Mouse (Mus musculus) T-helper 2 cell (primary cell): ENCODE measurements around the gene Zfp709.
"Not testable (repeated sequence)": the region's sequence is repeated elsewhere in the genome, so short reads cannot be mapped to it uniquely, and the experiment has no call there.

ENCODE experiments used
- in situ Hi-C: fragments of 300-600 bp; cut with MboI, MseI; formaldehyde crosslinking; loops from one replicate; pipeline ENCODE4 v1.15.1; 2025; ENCODE audit warnings: high pct_unique_total_duplicates

Gene Zfp709

DNA sequence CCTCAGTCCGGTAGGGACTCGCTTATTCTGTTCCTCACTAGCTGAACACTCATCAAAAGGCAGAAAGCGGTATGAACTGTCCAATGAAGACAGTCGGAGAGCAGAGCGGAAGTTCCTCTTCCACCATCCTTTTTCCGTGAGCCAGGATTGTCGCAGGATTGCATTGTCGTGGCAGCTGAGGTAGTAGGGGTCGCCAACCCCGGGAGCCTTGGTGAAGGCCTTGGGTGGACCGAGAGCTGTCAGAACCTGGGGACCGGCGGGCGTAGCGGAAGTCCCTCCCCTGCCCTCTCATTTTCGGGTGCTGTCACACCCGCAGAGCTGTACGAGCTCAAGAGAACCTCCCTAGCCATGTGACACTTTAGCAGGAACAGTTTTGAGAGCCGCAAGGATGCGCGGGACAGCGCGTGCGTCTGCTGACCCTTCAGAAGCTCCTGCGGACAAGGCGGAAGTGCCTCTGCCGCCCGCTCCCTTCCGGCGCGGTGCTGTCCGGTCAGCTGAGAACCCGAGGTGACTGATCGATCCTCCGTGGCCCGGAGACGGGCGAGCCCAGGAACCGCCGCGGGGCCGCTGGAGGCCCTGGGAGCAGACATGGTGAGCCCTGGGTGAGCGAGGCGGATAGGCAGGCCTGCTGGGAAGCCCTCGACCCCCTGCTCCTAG, at the start of gene Zfp709:
TSS of gene Zfp709 (plus strand) at position 402 of the 657 bp plus-strand sequence.
- in situ Hi-C loops = no loop called here

DNA sequence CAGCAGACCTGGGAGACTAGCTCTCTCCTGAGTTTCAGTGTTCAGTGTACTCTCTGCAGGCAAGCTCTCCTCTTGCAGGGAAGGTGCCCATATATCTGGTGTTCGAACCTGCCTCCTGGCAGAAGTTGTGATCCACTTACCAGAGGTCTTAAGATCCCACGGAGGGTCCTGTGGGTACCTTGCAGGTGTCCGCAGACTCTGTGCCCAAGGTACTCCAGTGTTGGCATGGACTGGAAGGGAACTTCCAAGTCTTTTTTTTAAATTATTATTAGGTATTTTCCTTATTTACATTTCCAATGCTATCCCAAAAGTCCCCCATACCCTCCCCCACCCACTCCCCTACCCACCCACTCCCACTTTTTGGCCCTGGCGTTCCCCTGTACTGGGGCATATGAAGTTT, 43.6 kb upstream of the Zfp709 start:
- in situ Hi-C loops = loop anchor here (10.0 kb wide), 1 partner anchor 83 kb away; no protein-coding TSS in a partner anchor

DNA sequence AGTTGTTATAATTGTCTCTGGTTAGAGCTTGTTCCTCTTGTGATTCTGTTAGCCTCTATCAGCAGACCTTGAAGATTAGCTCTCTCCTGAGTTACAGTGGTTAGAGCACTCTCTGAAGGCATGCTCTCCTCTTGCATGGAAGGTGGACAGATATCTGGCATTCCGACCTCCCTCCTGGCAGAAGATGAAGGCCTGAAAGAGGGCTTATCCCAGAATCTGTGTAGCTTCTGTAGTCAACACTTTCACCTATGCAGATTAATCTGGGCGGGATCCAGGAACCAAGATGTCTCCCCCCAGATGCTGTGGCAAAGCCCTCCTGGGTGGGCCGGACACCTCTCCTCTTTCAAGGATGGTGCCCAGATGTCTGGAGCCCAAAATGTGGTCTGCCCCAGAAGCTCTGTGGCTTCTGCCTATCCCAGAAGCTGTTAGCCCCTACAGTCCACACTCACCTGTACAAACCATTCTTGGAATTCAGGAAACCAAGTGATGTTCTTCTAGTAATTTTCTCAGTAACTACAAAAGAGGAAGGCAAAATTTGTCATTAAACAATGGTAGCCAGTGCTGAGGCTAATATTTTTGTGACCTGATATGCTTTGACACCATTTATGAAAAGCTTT, 40.5 kb upstream of the Zfp709 start:
- in situ Hi-C loops = not testable (repeated sequence)

DNA sequence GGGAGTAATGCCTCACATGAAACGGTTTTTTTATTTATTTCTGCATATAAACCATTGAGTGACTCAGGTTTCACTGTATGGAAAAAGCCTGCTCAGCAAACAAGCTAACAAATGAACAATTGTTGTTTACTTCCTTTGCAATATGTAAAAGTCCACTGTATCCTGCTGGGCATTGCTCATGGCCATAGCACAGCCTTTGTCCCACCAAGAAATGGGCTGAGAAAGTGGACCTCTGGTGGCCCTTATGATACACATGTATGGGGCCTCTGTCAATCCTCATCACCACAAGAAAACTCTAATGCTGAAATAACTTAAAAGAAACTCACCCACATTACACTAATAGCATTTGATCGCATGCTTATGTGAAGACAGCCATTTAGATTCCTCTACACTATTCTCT, 39.3 kb upstream of the Zfp709 start:
- in situ Hi-C loops = not testable (repeated sequence)

DNA sequence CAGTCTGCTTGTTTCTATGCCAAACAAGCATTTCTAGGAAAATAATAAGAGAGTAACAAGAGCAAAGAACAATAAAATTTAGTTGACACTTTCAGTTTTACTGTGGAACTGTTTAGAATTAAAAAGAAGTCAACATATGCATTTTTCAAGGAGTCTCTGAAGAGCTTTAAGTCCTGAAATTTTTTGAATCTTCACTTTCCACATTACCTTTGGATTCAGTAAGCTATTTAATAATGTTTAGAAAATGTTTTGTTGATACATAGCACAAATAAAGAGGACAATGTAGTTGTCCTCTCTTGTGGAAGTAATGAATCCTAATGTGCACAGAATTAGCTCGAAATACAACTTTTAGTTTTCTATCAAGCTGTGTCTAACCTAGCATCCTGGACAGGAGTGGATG, 37.4 kb upstream of the Zfp709 start:
- in situ Hi-C loops = not testable (repeated sequence)

DNA sequence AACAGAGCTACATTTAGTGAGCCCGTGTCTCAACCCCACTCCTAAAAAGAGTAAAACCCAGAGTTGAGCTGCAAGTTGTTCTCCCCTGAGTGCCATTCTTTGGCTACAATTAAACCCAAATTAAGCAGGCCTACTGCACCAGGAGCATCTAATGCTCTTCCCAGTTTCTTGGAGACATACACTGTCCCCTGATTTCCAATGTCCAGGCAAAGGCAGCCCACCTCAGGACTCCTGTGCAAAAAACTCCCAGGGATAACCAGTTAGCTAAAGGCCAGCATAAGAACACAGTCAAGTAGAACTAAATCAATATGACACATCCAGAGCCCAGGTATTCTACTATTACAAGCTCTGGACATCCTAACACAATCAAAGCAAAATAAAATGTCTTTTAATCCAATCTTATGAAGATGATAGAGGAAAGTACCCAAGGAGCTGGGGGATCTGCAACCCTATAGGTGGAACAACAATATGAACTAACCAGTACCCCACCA, 35.8 kb upstream of the Zfp709 start:
- in situ Hi-C loops = not testable (repeated sequence)

DNA sequence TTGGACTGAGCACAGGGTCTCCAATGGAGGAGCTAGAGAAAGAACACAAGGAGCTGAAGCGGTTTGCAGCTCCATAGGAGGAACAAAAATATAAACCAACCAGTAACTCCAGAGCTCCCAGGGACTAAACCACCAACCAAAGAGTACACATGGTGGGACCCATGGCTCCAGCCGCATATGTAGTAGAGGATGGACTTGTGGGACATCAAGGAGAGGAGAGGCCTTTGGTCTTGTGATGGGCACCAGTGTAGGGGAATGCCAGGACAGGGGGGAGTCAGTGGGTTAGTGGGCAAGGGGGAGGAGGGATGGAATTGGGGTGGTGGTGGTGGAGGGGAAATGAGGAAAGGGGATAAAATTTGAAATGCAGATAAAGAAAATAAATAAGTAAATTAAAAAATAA, 35.1 kb upstream of the Zfp709 start:
- in situ Hi-C loops = not testable (repeated sequence)

DNA sequence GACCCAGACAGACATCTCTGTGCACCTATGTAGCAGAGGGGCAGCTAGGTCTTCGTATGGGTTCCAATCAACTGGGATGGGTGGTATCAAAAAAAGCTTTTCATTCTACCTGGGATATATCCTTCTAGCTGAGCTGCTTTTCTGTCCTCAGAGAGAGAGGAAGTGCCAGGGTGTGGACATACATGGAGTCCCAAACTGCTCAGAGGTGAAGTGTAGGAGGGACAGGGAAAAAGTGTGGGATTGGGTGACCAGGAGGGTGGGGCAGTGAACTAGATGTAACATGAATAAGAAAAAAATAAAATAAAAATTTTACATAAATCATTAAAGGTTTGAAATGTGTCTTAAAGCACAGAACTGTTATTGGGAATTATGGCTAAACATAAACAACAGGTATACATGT, 30.8 kb upstream of the Zfp709 start:
- in situ Hi-C loops = not testable (repeated sequence)

DNA sequence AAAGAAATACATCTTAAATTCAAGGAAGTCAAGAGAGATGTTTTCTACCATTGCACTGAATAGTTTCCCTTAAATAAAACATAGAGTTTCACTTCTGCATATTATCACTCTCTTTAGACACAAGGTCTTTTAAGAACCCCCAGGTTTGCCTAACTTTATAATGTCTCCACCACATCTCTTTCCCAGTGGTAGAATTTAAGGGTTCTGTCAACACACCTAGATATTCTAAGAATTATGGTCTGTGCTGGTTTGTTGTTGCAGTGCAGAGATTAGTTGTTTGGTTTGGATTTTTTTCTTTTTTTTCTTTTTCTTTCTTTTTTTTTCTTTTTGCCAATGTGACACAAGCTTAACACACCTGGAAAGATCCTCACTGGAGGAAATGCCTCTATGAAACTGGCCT, 28.5 kb upstream of the Zfp709 start:
- in situ Hi-C loops = not testable (repeated sequence)

DNA sequence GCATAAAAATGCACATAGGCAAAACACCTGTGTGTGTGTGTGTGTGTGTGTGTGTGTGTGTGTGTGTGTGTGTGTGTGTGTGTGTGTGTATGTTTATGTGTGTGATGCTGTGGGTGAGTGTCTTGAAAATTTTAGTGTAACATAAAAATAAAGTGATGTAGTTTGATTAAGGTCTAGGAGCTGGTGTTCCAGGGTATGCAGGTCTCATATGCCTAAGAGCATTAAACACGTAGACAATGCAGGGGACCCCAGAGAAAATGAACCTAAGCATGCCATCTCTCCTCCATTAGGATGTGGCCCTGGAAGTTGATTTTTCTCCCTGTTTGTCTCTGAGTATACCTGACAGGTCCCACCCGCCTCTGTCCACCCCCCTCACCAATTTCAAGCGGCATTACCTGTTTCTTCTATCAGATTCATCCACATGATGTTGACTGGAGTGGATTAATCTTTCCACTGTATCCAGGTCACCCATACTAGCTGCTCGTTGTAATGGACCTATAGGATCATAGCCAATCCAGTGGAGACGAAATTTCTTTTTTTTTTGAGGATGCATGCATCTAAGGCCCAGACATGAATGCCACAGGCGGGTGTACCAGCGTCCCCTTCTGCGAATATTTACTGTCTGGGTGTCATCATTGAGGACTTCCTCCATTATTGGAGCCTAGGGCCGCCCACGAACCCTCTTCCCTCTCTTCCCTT, 25.0 kb upstream of the Zfp709 start:
- in situ Hi-C loops = loop anchor here (5.0 kb wide), 2 partner anchors 44 to 724 kb away; no protein-coding TSS in a partner anchor

DNA sequence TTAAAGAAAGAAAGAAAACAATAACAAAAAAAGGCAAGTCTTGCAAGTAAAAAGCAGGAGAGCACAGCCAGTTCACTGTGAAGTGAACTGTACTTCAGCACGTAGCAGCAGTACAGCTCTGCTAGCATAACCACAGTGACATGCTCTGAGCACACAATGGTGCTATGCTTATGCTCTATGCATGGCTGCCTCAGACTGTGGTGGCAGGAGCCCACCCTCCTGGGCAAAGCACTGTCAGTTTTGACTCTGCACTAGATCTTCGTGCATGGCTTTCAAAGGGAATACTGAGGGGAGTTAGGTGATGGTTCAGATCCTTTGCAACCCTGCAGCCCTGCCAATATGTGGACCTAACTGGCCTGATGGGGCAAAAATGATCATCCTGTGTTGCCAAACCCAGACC, 24.5 kb upstream of the Zfp709 start:
- in situ Hi-C loops = loop anchor here (5.0 kb wide), 2 partner anchors 45 to 725 kb away; no protein-coding TSS in a partner anchor

DNA sequence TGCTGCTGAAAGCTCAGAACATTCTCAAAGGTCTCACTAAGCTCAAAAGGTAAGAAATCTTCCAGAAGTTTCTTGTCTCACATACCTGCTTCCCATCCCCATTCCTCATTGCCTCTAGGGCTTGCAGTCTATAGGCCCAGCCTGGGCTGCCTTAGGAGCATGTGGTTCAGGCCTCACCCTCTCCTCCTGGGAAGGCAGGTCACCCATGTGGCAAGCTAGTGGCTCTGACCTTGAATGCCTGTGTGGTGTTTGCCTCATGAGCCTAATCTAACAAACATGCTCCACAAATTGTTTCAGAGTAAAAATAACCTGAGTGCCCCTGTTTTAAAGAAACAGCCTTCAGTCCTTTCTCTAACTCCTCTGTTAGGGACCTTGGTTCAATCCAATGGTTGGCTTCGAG, 20.3 kb upstream of the Zfp709 start:
- in situ Hi-C loops = not testable (repeated sequence)

DNA sequence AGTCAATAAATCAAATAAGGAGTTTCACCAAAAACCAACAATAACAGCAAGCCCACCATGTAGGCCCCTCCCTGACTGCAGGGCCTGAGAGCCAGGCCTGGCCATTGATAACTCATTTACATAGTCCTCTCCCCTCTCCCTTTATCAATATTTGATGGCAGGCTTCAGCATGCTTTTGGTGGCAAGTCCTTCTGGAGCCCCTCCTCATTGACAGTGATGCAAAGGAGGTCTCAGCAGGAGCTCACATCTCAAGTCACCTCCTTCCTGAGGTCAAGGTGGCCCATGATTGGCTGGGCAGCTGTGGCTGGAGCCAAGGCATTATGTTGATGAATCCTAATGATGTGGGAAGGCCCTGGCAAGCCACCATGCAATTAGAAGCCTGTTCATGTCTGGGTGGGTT, 19.8 kb upstream of the Zfp709 start:
- in situ Hi-C loops = not testable (repeated sequence)

DNA sequence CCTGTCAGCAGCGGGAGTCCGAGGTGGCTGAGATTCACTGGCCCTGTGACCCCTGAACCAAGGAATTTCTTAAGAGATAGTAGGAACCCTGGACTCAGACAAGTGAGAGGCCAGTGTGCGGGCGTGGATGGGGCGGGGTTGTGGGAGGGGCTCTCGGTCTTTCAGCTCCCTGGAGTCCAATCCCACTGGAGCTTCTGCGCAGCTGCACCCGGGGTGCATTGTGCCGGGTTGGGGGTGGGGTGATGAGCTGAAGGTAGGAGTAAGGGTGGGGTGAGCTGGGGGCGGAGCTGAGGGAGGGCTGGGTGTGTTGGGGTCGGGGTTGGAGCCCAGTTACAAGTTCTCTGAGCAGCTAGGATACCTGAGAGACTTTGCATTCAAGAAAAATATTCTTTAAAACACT, 18.8 kb downstream of the Zfp709 start:
- in situ Hi-C loops = loop anchor here (5.0 kb wide), 1 partner anchor 873 kb away; no protein-coding TSS in a partner anchor

DNA sequence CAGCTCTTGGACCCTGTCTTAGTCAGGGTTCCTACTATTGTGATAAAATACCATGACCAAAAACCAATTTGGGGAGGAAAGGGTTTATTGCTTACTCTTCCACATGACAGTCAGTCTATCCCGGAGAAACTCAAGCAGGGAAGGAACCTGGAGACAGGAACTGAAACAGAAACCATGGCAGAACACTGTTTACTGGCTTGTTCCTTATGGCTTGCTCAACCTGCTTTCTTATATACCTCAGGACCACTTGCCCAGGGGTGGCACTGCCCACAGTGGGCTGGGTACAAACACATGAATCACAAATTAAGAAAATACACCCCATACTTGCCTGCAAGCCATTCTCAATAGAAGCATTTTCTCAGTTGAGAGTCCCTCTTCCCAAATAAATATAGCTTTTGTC, 21.3 kb downstream of the Zfp709 start:
- in situ Hi-C loops = loop anchor here (5.0 kb wide), 1 partner anchor 876 kb away; no protein-coding TSS in a partner anchor

DNA sequence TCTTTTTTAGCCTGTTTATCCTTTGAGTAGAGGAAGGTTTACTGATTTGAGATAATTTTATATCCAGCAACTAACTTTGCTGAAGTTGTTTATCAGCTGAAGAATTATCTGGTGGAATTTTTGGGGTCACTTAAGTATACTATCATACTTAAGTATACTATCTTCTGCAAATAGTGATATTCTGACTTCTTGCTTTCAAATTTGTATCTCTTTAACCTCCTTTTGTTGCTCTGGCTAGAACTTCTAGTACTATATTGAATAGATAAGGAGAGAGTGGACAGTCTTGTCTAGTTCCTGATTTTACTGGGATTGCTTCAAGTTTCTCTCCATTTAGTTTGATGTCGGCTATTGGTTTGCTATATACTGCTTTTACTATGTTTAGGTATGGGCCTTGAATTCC, 25.0 kb downstream of the Zfp709 start:
- in situ Hi-C loops = no loop called here

DNA sequence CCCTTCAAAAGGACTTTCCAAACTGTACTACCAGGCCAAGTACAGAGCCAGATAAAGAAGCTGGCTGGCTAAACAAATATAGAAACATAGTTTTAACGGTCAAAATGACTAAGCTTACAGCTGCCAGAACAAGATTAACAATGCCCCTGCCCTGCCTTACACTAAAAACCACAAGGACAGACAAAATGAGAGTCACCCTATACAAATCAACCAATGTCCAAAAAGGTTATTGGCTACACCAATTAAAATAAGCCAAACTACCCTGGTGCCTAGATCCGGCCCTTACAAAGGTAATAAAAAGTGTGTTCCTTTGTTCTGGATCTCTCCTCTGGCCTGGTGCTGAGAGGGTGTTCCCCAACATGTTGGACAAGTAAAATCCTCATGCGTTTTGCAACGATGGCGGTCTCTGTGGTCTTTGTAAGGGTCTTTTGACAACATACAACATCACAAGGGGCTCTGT, 26.0 kb downstream of the Zfp709 start:
- in situ Hi-C loops = no loop called here

DNA sequence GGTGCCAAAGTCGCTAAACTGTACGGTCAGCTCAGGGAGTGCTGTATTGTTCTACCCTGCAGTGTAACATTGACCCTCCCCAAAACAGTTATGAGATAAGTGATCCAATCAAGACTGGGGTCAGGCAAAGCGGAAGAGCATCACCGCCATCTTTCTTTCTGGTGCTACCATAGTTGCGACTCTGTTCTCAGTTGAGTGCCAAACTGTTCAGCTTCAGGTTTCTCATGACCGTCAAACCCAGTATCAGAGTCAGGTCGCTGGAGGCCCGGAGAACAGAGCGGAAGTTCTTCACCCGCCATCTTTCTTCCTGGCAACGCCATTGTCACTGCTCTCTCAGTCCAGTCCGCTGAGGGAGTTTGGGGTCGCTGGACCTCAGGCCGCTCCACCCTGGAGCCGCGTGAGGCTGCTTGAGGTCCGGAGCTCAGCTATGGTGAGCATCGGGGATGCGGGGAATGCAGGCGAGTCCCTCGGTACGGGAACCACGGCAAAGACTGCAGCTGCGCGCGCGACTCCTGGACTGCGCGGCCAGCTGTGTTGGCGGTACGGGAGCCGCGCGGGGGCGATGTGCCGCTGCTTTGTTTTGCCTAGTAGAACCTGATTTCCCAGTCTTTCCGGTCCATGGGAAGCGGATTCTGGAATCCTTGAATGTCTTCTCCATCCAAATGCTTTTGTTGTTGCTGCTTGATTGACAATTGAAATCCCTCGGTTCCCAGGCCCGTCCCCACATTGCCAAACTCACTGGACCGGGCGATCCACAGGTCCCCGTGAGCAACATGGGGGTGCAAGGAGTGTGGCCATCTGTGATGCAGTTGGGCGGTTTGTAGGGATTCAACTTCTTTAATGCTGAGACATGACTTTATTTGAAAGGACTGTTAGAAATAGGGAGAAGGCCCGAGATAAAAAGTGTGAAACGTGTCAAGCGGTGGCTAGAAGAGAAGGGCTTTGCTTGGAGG, 26.8 kb downstream of the Zfp709 start, which contains the start of the genes Zfp882 and Zfp617:
TSS of gene Zfp882 (plus strand) at position 300 of the 953 bp plus-strand sequence.
TSS of gene Zfp617 (plus strand) at position 327 of the 953 bp plus-strand sequence.
- in situ Hi-C loops = no loop called here

DNA sequence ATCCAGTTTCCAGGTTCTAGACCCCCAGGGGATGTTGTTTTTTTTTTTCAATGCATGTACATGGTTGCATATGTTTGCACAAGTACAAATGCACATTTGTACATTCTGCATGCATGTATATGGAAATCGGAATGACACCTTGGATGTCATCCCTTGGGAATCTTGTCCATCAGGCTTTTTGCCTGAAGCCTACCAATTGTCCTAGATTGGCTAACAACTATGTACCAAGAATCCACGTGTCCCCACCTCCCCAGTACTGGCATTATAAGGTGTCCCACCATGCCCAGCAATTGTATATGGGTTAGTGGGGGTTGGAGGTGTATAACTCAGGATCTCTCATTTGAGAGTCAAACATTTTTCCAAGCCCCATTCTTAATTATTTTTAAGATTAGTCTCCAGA, 30.5 kb downstream of the Zfp709 start:
- in situ Hi-C loops = no loop called here

DNA sequence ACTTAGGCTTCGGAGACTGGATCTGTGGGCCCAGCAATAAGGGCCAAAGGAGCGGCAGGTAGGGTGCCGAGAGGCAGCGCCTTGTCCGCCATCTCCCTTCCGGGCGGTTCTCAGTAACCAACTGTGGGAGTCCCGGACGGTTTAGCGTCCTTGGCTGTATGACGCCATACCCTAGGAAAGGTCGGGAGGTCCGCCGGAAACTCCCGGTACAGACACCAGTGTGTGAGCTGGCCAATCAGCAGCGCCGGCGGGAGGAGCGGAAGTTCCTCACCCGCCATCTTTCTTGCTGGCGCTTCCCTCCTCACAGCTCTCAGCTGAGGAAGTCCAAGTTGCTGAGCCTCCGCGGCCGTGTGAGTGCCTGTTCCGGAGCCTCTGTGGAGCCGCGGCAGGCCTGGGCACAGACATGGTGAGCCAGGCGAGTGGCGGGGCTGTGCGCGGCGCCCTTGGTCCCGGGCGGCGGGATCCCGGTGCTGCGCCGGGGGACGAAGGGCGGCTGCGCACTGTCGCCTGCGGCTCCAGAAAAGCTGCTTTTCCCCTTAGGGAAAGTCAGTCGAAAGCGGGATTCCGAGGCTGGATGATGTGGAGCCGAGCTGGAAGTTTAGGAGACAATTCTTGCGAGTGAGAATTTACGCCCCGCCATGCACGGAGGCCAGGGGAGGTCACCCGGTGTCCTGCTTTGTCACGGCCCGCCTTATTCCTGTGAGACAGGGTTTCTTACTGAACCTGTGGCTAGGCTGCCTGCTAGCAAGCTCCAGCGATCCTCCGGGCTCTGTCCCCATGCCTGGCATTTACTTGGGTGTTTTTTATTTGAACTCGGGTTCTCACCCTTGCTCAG, 41.0 kb downstream of the Zfp709 start:
- in situ Hi-C loops = loop anchor here (10.0 kb wide), 1 partner anchor 1058 kb away; the partner anchor contains the start of gene Kcnn1
